Mouse (Mus musculus) limb, embryonic 13.5 days (tissue): ENCODE results near the gene Thap3. TPM values are rescaled to one million over a fixed set of nuclear protein-coding genes. Genes with fewer than 3 reads are reported as not detected.

Source experiments
- ATAC-seq: fragments of 200-750 bp; cut with Nextera tagmentation; 2 replicates; pipeline ENCODE4 v1.8.0; 2017; ENCODE audit warnings: low read depth, moderate number of reproducible peaks, moderate TSS enrichment; ENCODE audit not compliant: low FRiP score
- H3K27ac ChIP-seq: fragments of 300-500 bp; sonication (generic); 2 replicates; pipeline ENCODE4 v1.5.1; 2015; ENCODE audit warnings: inconsistent platforms, mild to moderate bottlenecking, moderate library complexity
- H3K27me3 ChIP-seq: fragments of 300-500 bp; sonication (generic); 2 replicates; pipeline ENCODE4 v1.6.1; 2015; ENCODE audit warnings: mild to moderate bottlenecking, inconsistent platforms
- H3K36me3 ChIP-seq: fragments of 300-500 bp; sonication (generic); 2 replicates; pipeline ENCODE4 v1.6.1; 2015; ENCODE audit warnings: inconsistent platforms, mild to moderate bottlenecking, moderate library complexity
- H3K4me1 ChIP-seq: fragments of 300-500 bp; sonication (generic); 2 replicates; pipeline ENCODE4 v1.6.1; 2015; ENCODE audit warnings: inconsistent platforms
- H3K4me2 ChIP-seq: fragments of 300-500 bp; sonication (generic); replicated peaks from 2 replicates; pipeline ENCODE4 v1.6.1; 2015; ENCODE audit warnings: inconsistent platforms, mild to moderate bottlenecking, moderate library complexity
- H3K4me3 ChIP-seq: fragments of 300-500 bp; sonication (generic); 2 replicates; pipeline ENCODE4 v1.5.1; 2015; ENCODE audit warnings: moderate library complexity, mild to moderate bottlenecking, inconsistent platforms
- H3K9ac ChIP-seq: fragments of 300-500 bp; sonication (generic); 2 replicates; pipeline ENCODE4 v1.6.1; 2015; ENCODE audit warnings: mild to moderate bottlenecking, inconsistent platforms
- H3K9me3 ChIP-seq: fragments of 300-500 bp; sonication (generic); 2 replicates; pipeline ENCODE4 v1.6.1; 2016; ENCODE audit warnings: inconsistent platforms
- WGBS: fragments of 180-500 bp; shearing (Covaris S2); methylation state at CpG from one replicate; pipeline ENCODE4 v1.1.7; 2015; 5-methylcytosine and 5-hydroxymethylcytosine counted together
- polyA plus RNA-seq: library from polyadenylated mRNA; unstranded; fragments of >200 nt; fragmentation: Nextera tagmentation; extraction: Ambion mirVana; gene quantifications from 2 replicates; pipeline ENCODE4 v1.2.1, GENCODE M21; 2015

Gene Thap3
- polyA plus RNA-seq, 1 experiment from 2014 or later, result 51.0 TPM

DNA sequence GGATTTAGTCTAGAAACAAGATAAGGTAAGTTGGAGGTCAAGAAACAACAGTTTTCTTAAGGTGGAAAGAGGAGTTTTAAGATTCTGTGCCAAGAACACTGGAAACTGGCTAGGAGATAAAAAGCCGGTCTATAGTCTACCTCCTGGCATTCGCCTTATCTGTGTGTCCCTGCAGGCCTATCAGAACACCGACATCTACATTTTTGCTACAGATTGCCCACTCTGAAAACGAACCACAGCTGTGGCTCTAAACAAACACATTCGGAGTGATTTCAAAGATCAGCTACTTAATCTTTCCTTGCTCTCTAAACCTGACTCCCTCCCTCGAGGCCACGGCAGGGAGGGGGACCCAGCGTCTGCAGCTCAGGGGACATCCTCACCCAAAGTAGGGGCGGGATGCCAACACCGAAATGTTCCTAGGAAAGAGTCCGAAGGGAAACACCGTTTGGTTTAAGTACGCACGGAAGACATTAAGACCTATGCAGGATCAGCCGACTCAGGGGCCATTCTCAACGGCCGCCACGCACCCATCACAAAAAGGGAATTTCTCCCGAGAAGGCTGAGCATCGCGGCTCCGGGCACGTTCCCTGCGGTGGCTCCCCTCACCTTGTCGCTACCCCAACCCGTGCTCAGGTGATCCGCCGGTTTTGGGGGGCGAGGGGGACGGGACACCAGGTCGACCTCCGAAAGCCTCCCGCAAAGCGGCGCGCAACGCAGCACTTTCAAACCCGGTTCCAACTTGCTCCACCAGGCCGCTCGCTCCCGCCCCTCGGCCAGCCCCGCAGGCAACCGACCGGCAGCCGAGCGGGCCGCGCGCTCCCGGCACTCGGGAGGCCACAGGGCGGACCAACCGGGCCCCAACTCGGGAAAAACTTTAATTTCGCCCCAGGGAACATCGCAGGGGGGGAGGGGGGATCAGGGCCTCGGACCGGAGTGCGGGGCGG, 5.7 kb upstream of the Thap3 start:
- Histone ChIP-seq H3K4me1 (peaks cover 26% of the 10 kb centered on the region), H3K4me3 (peak overlapping the region; percentile 99), H3K27ac (peak overlapping the region; percentile 89), H3K27me3 (no peaks in the 10 kb centered on the region), H3K9me3 (no peaks in the 10 kb centered on the region), H3K4me2 (peak overlapping the region; percentile 87), H3K36me3 (peaks cover 37% of the 10 kb centered on the region), H3K9ac (peak overlapping the region; percentile 96)
- no peak for ATAC-seq
- WGBS, result under 1% methylated on average over 60 of the region's 61 CpGs

DNA sequence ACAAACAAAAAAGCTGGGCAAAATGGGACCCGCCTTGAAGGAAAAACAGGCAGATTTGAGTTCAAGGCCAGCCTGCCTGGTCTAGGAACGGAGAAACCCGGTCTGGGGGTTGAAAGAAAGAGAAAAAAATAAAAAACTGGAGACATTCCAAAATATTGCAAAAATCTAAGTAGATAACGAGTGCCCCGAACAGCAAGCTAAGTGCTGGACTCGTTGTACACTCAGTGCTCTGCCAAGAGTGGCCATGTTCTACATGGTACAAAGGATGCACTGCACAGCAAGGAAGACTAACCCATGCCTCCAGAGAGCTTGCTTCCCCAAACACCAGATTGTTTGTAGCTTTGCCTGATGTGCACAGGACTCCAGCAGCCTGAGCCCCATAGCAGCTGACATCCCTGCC, 4.2 kb upstream of the Thap3 start:
- Histone ChIP-seq H3K4me3 (peak overlapping the region; percentile 99; the same call in 1 of the 2 replicates), H3K9ac (peak overlapping the region; percentile 96; the same call in 1 of the 2 replicates), H3K27ac (no peak overlapping the region), H3K27me3 (no peaks in the 10 kb centered on the region), H3K36me3 (peaks cover 37% of the 10 kb centered on the region), H3K4me1 (peaks cover 32% of the 10 kb centered on the region), H3K9me3 (no peaks in the 10 kb centered on the region), H3K4me2 (peak overlapping the region; percentile 87; the same call in 1 of the 2 replicates)
- ATAC-seq, result no peak
- whole genome bisulfite sequencing, result 80% methylated on average over 6 of the region's 6 CpGs

DNA sequence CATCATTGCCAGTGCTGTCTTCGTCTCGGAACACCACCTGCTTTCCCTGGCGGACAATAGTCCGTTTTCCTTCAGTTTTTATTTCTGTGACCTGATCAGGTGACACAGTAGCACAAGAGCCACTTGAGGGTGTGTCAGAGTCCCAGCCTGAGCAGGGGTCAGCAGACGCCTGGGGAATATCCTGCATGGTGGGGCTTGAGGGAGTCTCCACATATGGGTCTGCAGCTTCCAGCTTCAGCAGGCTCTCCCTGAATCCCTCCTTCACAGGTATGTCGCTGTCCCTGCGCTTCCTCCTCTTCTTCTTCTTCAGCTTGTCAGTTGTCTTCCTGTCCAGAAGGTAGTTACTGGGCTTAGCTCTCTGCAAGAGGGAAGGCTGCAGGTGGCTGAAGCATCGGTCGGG, 3.3 kb upstream of the Thap3 start:
- Histone ChIP-seq H3K27me3 (no peaks in the 10 kb centered on the region), H3K27ac (no peak overlapping the region), H3K4me3 (no peak overlapping the region), H3K9ac (no peak overlapping the region), H3K9me3 (no peaks in the 10 kb centered on the region), H3K4me1 (peaks cover 35% of the 10 kb centered on the region), H3K36me3 (peaks cover 37% of the 10 kb centered on the region), H3K4me2 (no peak overlapping the region)
- no peak for ATAC-seq
- WGBS, result 88% methylated on average over 9 of the region's 9 CpGs

DNA sequence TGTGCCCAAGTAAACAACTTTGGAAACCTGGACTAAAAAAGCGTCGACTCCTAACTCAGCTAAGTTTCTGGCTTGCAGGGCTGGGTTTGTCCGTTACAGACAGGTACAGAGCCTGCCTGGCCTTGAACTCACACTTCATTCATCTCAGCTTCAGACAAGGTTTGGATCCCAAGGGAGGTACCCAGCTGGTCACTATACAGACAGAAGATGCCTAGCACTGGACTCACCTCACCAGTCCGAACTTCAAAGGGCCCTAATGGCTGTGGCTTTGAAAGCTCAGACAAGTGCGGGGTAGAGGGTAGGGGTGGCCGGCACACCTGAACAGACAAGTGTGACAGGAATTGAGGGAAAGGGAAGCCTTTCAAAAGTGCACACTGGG, 302 bp upstream of the Thap3 start:
- peak overlapping the region; percentile 89 for H3K4me3 ChIP-seq
- 0 out of 2 replicates have a peak, but pooled peaks have one; percentile 7 for ATAC-seq
- H3K4me2 ChIP-seq, result peak overlapping the region; percentile 79
- no peaks in the 10 kb centered on the region for H3K27me3 ChIP-seq
- peak overlapping the region; percentile 96 for H3K9ac ChIP-seq
- WGBS, result 22% methylated on average over 6 of the region's 6 CpGs
- peaks cover 53% of the 10 kb centered on the region for H3K36me3 ChIP-seq
- H3K9me3 ChIP-seq, result no peaks in the 10 kb centered on the region
- H3K27ac ChIP-seq, result peak overlapping the region; percentile 95; the same call in 1 of the 2 replicates
- peaks cover 43% of the 10 kb centered on the region for H3K4me1 ChIP-seq

DNA sequence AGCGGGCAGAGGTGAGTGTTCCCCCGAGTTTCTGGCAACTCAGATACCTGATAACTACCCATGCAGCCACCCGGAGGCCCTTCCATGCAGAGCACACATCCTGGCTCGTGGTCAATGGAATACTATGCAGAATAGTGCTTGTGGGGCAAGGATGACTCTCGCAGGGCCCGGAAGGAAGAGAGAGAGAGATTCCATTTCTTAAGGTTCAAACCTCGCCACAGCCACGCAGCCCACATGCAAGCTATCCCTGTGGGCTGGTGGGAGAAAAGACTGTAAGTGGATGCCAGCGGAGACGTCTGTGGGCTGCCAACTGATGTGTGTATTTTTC, 819 bp downstream of the Thap3 start:
- Histone ChIP-seq H3K4me2 (peak overlapping the region; percentile 79), H3K9ac (peak overlapping the region; percentile 96), H3K27me3 (no peaks in the 10 kb centered on the region), H3K9me3 (no peaks in the 10 kb centered on the region), H3K27ac (peak overlapping the region; percentile 95; the same call in 1 of the 2 replicates), H3K36me3 (peaks cover 59% of the 10 kb centered on the region), H3K4me1 (peaks cover 32% of the 10 kb centered on the region), H3K4me3 (peak overlapping the region; percentile 89)
- no peak for ATAC-seq
- 28% methylated on average over 10 of the region's 10 CpGs for WGBS

DNA sequence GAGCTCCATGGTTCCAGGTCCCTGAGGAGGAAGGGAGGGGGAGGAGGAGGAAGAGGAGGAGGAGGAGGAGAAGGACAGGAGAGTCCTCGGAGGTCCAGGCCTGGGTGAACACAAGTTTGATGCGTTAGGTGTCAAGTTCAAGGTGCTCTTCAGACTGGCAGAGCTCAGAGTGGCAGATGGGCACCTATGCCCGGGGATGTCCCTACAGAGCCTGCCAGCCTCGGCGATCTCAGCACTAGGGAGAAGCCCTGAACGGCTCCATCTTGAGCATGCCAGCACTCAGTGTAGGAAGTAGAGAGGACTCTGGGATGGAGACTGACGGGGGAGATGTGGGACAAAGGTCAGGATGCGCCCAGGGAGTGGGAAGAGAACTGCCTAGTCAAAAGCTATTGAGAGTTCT, 2.1 kb downstream of the Thap3 start:
- H3K27ac ChIP-seq, result no peak overlapping the region
- no peak for ATAC-seq
- no peak overlapping the region for H3K4me3 ChIP-seq
- H3K36me3 ChIP-seq, result peaks cover 58% of the 10 kb centered on the region
- WGBS, result 65% methylated on average over 8 of the region's 8 CpGs
- H3K9ac ChIP-seq, result peak overlapping the region; percentile 35; the same call in 1 of the 2 replicates
- no peaks in the 10 kb centered on the region for H3K27me3 ChIP-seq
- H3K4me2 ChIP-seq, result 0 out of 2 replicates have a peak overlapping the region, but pooled peaks have one; percentile 11
- no peaks in the 10 kb centered on the region for H3K9me3 ChIP-seq
- H3K4me1 ChIP-seq, result peaks cover 30% of the 10 kb centered on the region

DNA sequence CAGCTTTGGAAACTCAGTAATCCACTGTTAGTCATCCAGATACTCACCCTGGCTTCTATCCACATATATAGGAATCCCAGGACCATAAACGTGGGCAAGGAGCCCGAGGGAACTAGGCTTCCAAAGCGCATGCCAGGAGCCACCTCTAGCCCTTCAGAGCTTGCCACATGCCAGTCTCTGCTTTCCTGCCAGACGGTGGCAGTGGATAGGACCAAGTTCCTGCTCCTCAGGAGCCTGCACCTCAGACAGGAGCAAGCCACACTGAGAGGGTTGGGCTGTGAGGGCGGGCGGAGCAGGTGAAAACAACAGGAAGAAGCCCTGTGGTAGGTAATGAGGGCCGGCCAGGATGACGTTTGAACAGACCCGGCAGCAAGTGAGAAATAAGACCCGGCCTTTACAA, 2.9 kb downstream of the Thap3 start:
- Histone ChIP-seq H3K27me3 (no peaks in the 10 kb centered on the region), H3K36me3 (peaks cover 55% of the 10 kb centered on the region), H3K27ac (no peak overlapping the region), H3K4me1 (peaks cover 30% of the 10 kb centered on the region), H3K4me3 (no peak overlapping the region), H3K4me2 (no peak overlapping the region), H3K9me3 (no peaks in the 10 kb centered on the region), H3K9ac (0 out of 2 replicates have a peak overlapping the region, but pooled peaks have one; percentile 35)
- 22% methylated on average over 10 of the region's 10 CpGs for WGBS
- ATAC-seq, result no peak

DNA sequence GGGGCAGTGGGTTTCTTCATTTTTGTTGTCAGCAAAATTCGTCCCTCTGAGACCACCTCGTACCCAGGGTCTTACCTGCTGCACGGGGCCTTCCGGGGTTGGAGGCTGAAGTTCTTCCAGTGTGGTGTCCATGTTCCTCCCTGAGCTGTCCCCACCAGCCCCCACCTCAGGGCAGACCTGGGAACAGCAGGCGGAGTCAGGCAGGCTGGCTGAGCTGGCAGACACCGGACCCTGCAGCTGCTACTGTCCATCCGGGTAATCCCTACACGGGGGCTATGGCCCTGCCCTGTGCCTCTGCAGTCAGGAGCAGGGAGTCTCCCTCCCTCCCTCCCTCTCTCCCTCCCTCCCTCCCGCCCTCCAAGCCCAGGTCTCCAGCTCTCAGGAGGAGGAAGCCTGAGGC, 5.2 kb downstream of the Thap3 start:
- Histone ChIP-seq H3K9ac (no peak overlapping the region), H3K27me3 (no peaks in the 10 kb centered on the region), H3K36me3 (peaks cover 64% of the 10 kb centered on the region), H3K9me3 (no peaks in the 10 kb centered on the region), H3K27ac (no peak overlapping the region), H3K4me3 (peak overlapping the region; percentile 11; the same call in 1 of the 2 replicates), H3K4me2 (no peak overlapping the region), H3K4me1 (peaks cover 24% of the 10 kb centered on the region)
- WGBS, result 31% methylated on average over 8 of the region's 9 CpGs
- ATAC-seq, result peak; percentile 51

DNA sequence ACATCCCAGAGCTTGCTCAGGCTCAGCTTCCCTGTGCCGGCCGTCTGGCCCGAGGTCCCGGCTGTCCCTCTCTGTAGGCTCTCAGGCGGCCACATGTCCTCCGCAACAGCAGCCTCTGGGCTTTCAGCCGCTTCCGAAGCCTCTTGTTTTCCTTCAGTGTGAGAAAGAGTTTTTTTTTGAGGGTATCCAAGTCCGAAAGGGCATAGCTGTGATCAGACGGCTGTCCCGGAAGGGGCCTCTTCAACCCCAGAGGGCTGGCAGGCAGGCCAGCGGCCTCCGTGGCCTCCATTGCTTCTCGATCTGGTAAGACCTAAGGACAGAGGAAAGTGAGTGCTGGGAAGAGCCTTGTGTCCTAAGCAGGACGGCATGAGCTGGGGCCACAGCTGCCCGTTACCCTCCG, 5.8 kb downstream of the Thap3 start:
- peak overlapping the region; percentile 22; the same call in 1 of the 2 replicates for H3K27ac ChIP-seq
- H3K4me1 ChIP-seq, result peaks cover 23% of the 10 kb centered on the region
- peaks cover 67% of the 10 kb centered on the region for H3K36me3 ChIP-seq
- H3K4me3 ChIP-seq, result peak overlapping the region; percentile 11; the same call in 1 of the 2 replicates
- 0 out of 2 replicates have a peak overlapping the region, but pooled peaks have one; percentile 19 for H3K4me2 ChIP-seq
- WGBS, result 60% methylated on average over 17 of the region's 17 CpGs
- H3K27me3 ChIP-seq, result no peaks in the 10 kb centered on the region
- no peak overlapping the region for H3K9ac ChIP-seq
- no peak for ATAC-seq
- H3K9me3 ChIP-seq, result no peaks in the 10 kb centered on the region

DNA sequence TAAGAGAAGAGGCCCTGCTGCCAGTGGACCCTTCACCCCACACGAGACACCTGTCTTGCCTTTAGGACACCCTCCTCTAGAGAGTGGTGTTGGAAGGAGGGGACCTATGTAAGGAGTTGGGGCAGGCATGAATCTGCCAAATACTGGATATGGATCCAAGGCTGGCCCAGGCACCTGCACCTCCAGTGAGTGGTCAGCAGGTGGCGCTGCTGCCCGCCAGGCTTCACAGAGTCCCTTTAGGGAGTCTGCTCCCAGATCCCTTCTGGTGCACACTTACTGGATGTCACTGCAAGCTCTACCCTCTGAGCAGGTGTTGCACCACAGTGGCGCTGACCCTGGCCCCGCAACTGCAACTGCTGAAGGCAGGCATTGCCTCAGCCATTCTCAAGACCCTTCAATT, 7.4 kb downstream of the Thap3 start:
- Histone ChIP-seq H3K27me3 (no peaks in the 10 kb centered on the region), H3K9me3 (no peaks in the 10 kb centered on the region), H3K4me1 (peaks cover 7% of the 10 kb centered on the region; the same call in 1 of the 2 replicates), H3K36me3 (peaks cover 77% of the 10 kb centered on the region), H3K27ac (no peak overlapping the region), H3K4me3 (no peak overlapping the region), H3K4me2 (no peak overlapping the region), H3K9ac (no peak overlapping the region)
- WGBS, result 12% methylated on average over 5 of the region's 5 CpGs
- peak; percentile 59 for ATAC-seq

DNA sequence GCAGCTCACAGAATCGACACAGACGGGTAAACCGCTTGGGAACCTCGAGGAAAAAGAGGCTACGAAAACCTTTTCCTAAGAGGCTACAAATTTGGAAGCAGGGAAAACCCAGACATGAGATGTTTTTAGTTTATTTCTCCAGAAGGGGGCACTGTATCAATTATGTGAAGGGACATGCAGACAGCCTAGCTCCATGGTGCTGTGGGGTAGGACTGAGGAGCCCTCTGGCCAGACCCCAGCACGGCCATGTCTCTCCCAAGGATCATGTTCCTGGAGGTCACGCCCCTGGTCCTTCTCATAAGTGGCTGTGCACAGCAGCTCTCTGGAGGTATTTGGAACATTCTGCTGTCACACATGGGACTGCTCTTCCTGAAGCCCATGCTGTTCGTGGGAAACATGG, 8.1 kb downstream of the Thap3 start:
- 85% methylated on average over 8 of the region's 8 CpGs for WGBS
- H3K9ac ChIP-seq, result no peak overlapping the region

DNA sequence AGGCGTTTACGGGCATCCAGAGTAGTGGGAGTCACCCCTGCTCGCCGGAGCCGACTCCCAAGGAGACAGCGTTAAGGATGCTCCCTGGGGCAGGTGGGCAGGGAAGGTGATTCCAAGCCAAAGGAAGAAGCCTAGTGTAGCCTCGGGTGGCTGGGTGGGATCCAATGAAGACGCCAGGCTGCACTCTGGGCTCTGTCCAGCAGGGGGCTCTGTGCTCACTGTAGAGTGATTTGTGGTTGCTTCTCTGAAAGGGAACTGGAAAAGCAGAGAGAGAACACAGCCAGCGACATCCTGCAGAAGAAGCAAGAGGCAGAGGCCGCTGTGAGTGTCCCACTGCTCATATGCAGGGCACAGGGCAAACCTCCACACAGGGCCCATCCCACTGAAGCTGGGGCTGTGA, 11.0 kb downstream of the Thap3 start:
- Histone ChIP-seq H3K4me3 (no peak overlapping the region), H3K27ac (no peak overlapping the region), H3K27me3 (no peaks in the 10 kb centered on the region), H3K4me2 (no peak overlapping the region), H3K9ac (no peak overlapping the region), H3K4me1 (no peaks in the 10 kb centered on the region), H3K9me3 (peaks cover 5% of the 10 kb centered on the region; the same call in 1 of the 2 replicates), H3K36me3 (peaks cover 83% of the 10 kb centered on the region)
- WGBS, result 43% methylated on average over 10 of the region's 10 CpGs
- no peak for ATAC-seq

More for the DNA sequence above, 8.1 kb downstream of the Thap3 start:
- peaks cover 78% of the 10 kb centered on the region for H3K36me3 ChIP-seq
- no peaks in the 10 kb centered on the region for H3K27me3 ChIP-seq
- no peak overlapping the region for H3K4me3 ChIP-seq
- ATAC-seq, result no peak
- 0 out of 2 replicates have a peak, but pooled peaks cover under 1% of the 10 kb centered on the region for H3K4me1 ChIP-seq
- no peak overlapping the region for H3K4me2 ChIP-seq
- no peak overlapping the region for H3K27ac ChIP-seq
- no peaks in the 10 kb centered on the region for H3K9me3 ChIP-seq
